Mouse (Mus musculus): ENCODE data around the gene Ddx43. TPM values are rescaled to one million over a fixed set of nuclear protein-coding genes. Genes with fewer than 3 reads are reported as not detected.

The Ddx43 gene
- polyA plus RNA-seq, 1 experiment = not detected

- no peak overlapping the region for H3K4me2 ChIP-seq (ENCODE audit: low read depth)
- H3K27me3 ChIP-seq (ENCODE audit: control insufficient read depth, insufficient read depth, insufficient read length) = no peaks in the 10 kb centered on the region
These were observed 32.6 kb downstream of the Ddx43 start for GRCm38 (mm10) chr9:78428185-78428584.

GRCm38 (mm10) chr9:78428870-78429432, 33.4 kb downstream of the Ddx43 start:
- H3K4me3 ChIP-seq = no peak overlapping the region
- H3ac ChIP-seq (ENCODE audit: control insufficient read depth, insufficient read length) = no peak overlapping the region

More at GRCm38 (mm10) chr9:78428185-78428584, 32.6 kb downstream of the Ddx43 start:
- Histone ChIP-seq H3K79me2 (ENCODE audit: control insufficient read depth, insufficient read depth) (no peaks in the 10 kb centered on the region), H3ac (ENCODE audit: control insufficient read depth, insufficient read length) (no peak overlapping the region), H3K4me3 (no peak overlapping the region), H3K36me3 (ENCODE audit: control insufficient read depth, insufficient read depth) (no peaks in the 10 kb centered on the region)
- TF ChIP-seq USF1 (IDR thresholded peaks at IDR 0.05; ENCODE audit: low read depth) = no peak
- no peak for TF ChIP-seq MYOG (IDR thresholded peaks at IDR 0.05; ENCODE audit: control insufficient read depth in 1 of 3, insufficient read depth in 1 of 3, insufficient read length in 2 of 3, low read depth in 2 of 3)
- no peak for TF ChIP-seq SRF (IDR thresholded peaks at IDR 0.05; ENCODE audit: control insufficient read depth, insufficient read length, low read depth)
- no peak for TF ChIP-seq CEBPB (IDR thresholded peaks at IDR 0.05; ENCODE audit: insufficient read depth, poor library complexity, severe bottlenecking)
- no peak for TF ChIP-seq TCF3 (IDR thresholded peaks at IDR 0.05; ENCODE audit: insufficient read length, low read depth)
- TF ChIP-seq TCF12 (IDR thresholded peaks at IDR 0.05; ENCODE audit: insufficient read depth, poor library complexity, severe bottlenecking) = no peak
- TF ChIP-seq MYOD1 (IDR thresholded peaks at IDR 0.05; ENCODE audit: control insufficient read depth in 1 of 3, insufficient read length in 2 of 3, low read depth in 2 of 3) = no peak
- no peak for TF ChIP-seq REST (IDR thresholded peaks at IDR 0.05; ENCODE audit: insufficient read depth, insufficient read length)
- no peak for TF ChIP-seq POLR2A (IDR thresholded peaks at IDR 0.05; ENCODE audit: insufficient read length, low read depth)
- TF ChIP-seq POLR2AphosphoS2 (IDR thresholded peaks at IDR 0.05; ENCODE audit: insufficient read length, low read depth) = no peak
- no peak for TF ChIP-seq MAX (IDR thresholded peaks at IDR 0.05; ENCODE audit: low read depth)
- no peak for TF ChIP-seq E2F4 (IDR thresholded peaks at IDR 0.05; ENCODE audit: insufficient read depth)

GRCm38 (mm10) chr9:78429551-78429950, 34.0 kb downstream of the Ddx43 start:
- H3K79me2 ChIP-seq (ENCODE audit: control insufficient read depth, insufficient read depth) = no peaks in the 10 kb centered on the region

More at GRCm38 (mm10) chr9:78428870-78429432, 33.4 kb downstream of the Ddx43 start:
- no peak for TF ChIP-seq POLR2AphosphoS2 (IDR thresholded peaks at IDR 0.05; ENCODE audit: insufficient read length, low read depth)
- H3K4me2 ChIP-seq (ENCODE audit: low read depth) = no peak overlapping the region
- H3K79me2 ChIP-seq (ENCODE audit: control insufficient read depth, insufficient read depth) = no peaks in the 10 kb centered on the region
- no peaks in the 10 kb centered on the region for H3K27me3 ChIP-seq (ENCODE audit: control insufficient read depth, insufficient read depth, insufficient read length)
- H3K36me3 ChIP-seq (ENCODE audit: control insufficient read depth, insufficient read depth) = no peaks in the 10 kb centered on the region

GRCm38 (mm10) chr9:78430486-78430885, 34.9 kb downstream of the Ddx43 start:
- Histone ChIP-seq H3K4me3 (no peak overlapping the region), H3K36me3 (ENCODE audit: control insufficient read depth, insufficient read depth) (no peaks in the 10 kb centered on the region), H3K79me2 (ENCODE audit: control insufficient read depth, insufficient read depth) (no peaks in the 10 kb centered on the region), H3K27me3 (ENCODE audit: control insufficient read depth, insufficient read depth, insufficient read length) (no peaks in the 10 kb centered on the region), H3K4me2 (ENCODE audit: low read depth) (no peak overlapping the region), H3ac (ENCODE audit: control insufficient read depth, insufficient read length) (no peak overlapping the region)
- TF ChIP-seq SRF (IDR thresholded peaks at IDR 0.05; ENCODE audit: control insufficient read depth, insufficient read length, low read depth) (no peak), CEBPB (IDR thresholded peaks at IDR 0.05; ENCODE audit: insufficient read depth, poor library complexity, severe bottlenecking) (no peak), MYOG (IDR thresholded peaks at IDR 0.05; ENCODE audit: control insufficient read depth in 1 of 3, insufficient read depth in 1 of 3, insufficient read length in 2 of 3, low read depth in 2 of 3) (no peak), REST (IDR thresholded peaks at IDR 0.05; ENCODE audit: insufficient read depth, insufficient read length) (no peak), USF1 (IDR thresholded peaks at IDR 0.05; ENCODE audit: low read depth) (no peak), POLR2A (IDR thresholded peaks at IDR 0.05; ENCODE audit: insufficient read length, low read depth) (no peak), TCF3 (IDR thresholded peaks at IDR 0.05; ENCODE audit: insufficient read length, low read depth) (no peak), MYOD1 (IDR thresholded peaks at IDR 0.05; ENCODE audit: control insufficient read depth in 1 of 3, insufficient read length in 2 of 3, low read depth in 2 of 3) (no peak), MAX (IDR thresholded peaks at IDR 0.05; ENCODE audit: low read depth) (no peak), TCF12 (IDR thresholded peaks at IDR 0.05; ENCODE audit: insufficient read depth, poor library complexity, severe bottlenecking) (no peak), POLR2AphosphoS2 (IDR thresholded peaks at IDR 0.05; ENCODE audit: insufficient read length, low read depth) (no peak), E2F4 (IDR thresholded peaks at IDR 0.05; ENCODE audit: insufficient read depth) (no peak)

More at GRCm38 (mm10) chr9:78429551-78429950, 34.0 kb downstream of the Ddx43 start:
- TF ChIP-seq E2F4 (IDR thresholded peaks at IDR 0.05; ENCODE audit: insufficient read depth) = no peak
- no peak for TF ChIP-seq MYOG (IDR thresholded peaks at IDR 0.05; ENCODE audit: control insufficient read depth in 1 of 3, insufficient read depth in 1 of 3, insufficient read length in 2 of 3, low read depth in 2 of 3)
- no peak for TF ChIP-seq SRF (IDR thresholded peaks at IDR 0.05; ENCODE audit: control insufficient read depth, insufficient read length, low read depth)
- no peak for TF ChIP-seq REST (IDR thresholded peaks at IDR 0.05; ENCODE audit: insufficient read depth, insufficient read length)
- no peak for TF ChIP-seq TCF3 (IDR thresholded peaks at IDR 0.05; ENCODE audit: insufficient read length, low read depth)
- no peak for TF ChIP-seq CEBPB (IDR thresholded peaks at IDR 0.05; ENCODE audit: insufficient read depth, poor library complexity, severe bottlenecking)
- no peak for TF ChIP-seq MAX (IDR thresholded peaks at IDR 0.05; ENCODE audit: low read depth)
- TF ChIP-seq MYOD1 (IDR thresholded peaks at IDR 0.05; ENCODE audit: control insufficient read depth in 1 of 3, insufficient read length in 2 of 3, low read depth in 2 of 3) = no peak
- TF ChIP-seq POLR2AphosphoS2 (IDR thresholded peaks at IDR 0.05; ENCODE audit: insufficient read length, low read depth) = no peak
- no peak for TF ChIP-seq POLR2A (IDR thresholded peaks at IDR 0.05; ENCODE audit: insufficient read length, low read depth)
- no peak for TF ChIP-seq TCF12 (IDR thresholded peaks at IDR 0.05; ENCODE audit: insufficient read depth, poor library complexity, severe bottlenecking)
- no peak for TF ChIP-seq USF1 (IDR thresholded peaks at IDR 0.05; ENCODE audit: low read depth)
- no peaks in the 10 kb centered on the region for H3K27me3 ChIP-seq (ENCODE audit: control insufficient read depth, insufficient read depth, insufficient read length)
- no peak overlapping the region for H3ac ChIP-seq (ENCODE audit: control insufficient read depth, insufficient read length)
- H3K4me2 ChIP-seq (ENCODE audit: low read depth) = no peak overlapping the region
- H3K36me3 ChIP-seq (ENCODE audit: control insufficient read depth, insufficient read depth) = no peaks in the 10 kb centered on the region
- no peak overlapping the region for H3K4me3 ChIP-seq

- H3K79me2 ChIP-seq (ENCODE audit: control insufficient read depth, insufficient read depth) = no peaks in the 10 kb centered on the region
- H3K4me3 ChIP-seq = no peak overlapping the region
- H3K27me3 ChIP-seq (ENCODE audit: control insufficient read depth, insufficient read depth, insufficient read length) = no peaks in the 10 kb centered on the region
- TF ChIP-seq TCF3 (IDR thresholded peaks at IDR 0.05; ENCODE audit: insufficient read length, low read depth) = no peak
- no peak for TF ChIP-seq POLR2A (IDR thresholded peaks at IDR 0.05; ENCODE audit: insufficient read length, low read depth)
- TF ChIP-seq USF1 (IDR thresholded peaks at IDR 0.05; ENCODE audit: low read depth) = no peak
- TF ChIP-seq E2F4 (IDR thresholded peaks at IDR 0.05; ENCODE audit: insufficient read depth) = no peak
- no peak for TF ChIP-seq REST (IDR thresholded peaks at IDR 0.05; ENCODE audit: insufficient read depth, insufficient read length)
- TF ChIP-seq CEBPB (IDR thresholded peaks at IDR 0.05; ENCODE audit: insufficient read depth, poor library complexity, severe bottlenecking) = no peak
- TF ChIP-seq MYOD1 (IDR thresholded peaks at IDR 0.05; ENCODE audit: control insufficient read depth in 1 of 3, insufficient read length in 2 of 3, low read depth in 2 of 3) = no peak
- TF ChIP-seq POLR2AphosphoS2 (IDR thresholded peaks at IDR 0.05; ENCODE audit: insufficient read length, low read depth) = no peak
- no peak for TF ChIP-seq MAX (IDR thresholded peaks at IDR 0.05; ENCODE audit: low read depth)
- TF ChIP-seq TCF12 (IDR thresholded peaks at IDR 0.05; ENCODE audit: insufficient read depth, poor library complexity, severe bottlenecking) = no peak
- no peak for TF ChIP-seq SRF (IDR thresholded peaks at IDR 0.05; ENCODE audit: control insufficient read depth, insufficient read length, low read depth)
- no peak for TF ChIP-seq MYOG (IDR thresholded peaks at IDR 0.05; ENCODE audit: control insufficient read depth in 1 of 3, insufficient read depth in 1 of 3, insufficient read length in 2 of 3, low read depth in 2 of 3)
- H3K4me2 ChIP-seq (ENCODE audit: low read depth) = no peak overlapping the region
- no peak overlapping the region for H3ac ChIP-seq (ENCODE audit: control insufficient read depth, insufficient read length)
- H3K36me3 ChIP-seq (ENCODE audit: control insufficient read depth, insufficient read depth) = no peaks in the 10 kb centered on the region
These were observed 36.9 kb downstream of the Ddx43 start for GRCm38 (mm10) chr9:78432471-78432870.

Measured in myocyte (in vitro differentiated cells).